Mouse (Mus musculus) CH12.LX (cell line): ENCODE results near the gene Ascl5. TPM values are rescaled to one million over a fixed set of nuclear protein-coding genes. Genes with fewer than 3 reads are reported as not detected.

Source experiments
- DNase-seq: peaks from one replicate; pipeline ENCODE4 v3.0.0-alpha.2; 2013; ENCODE audit errors: extremely low read depth
- H3K27ac ChIP-seq: 2 replicates; pipeline ENCODE4 v1.5.1; 2012; ENCODE audit warnings: low read depth, mild to moderate bottlenecking, control low read depth, moderate library complexity; ENCODE audit not compliant: insufficient read depth
- H3K27me3 ChIP-seq: replicated peaks from 2 replicates; pipeline ENCODE3; 2012; ENCODE audit warnings: inconsistent platforms
- H3K36me3 ChIP-seq, 2 experiments: replicated peaks in 1 of 2; 2 replicates each; pipeline versions ENCODE3 to v1.6.1; 2012; ENCODE audit warnings: inconsistent platforms in 1 of 2, low read length in 1 of 2, mild to moderate bottlenecking in 1 of 2, mixed read lengths in 1 of 2, moderate library complexity in 1 of 2; ENCODE audit not compliant: control insufficient read depth in 1 of 2, insufficient read depth in 1 of 2
- H3K4me1 ChIP-seq, 2 experiments: 2 replicates each; pipeline ENCODE4 v1.6.1; 2012; ENCODE audit warnings: inconsistent platforms in 1 of 2, moderate library complexity in 1 of 2; ENCODE audit not compliant: insufficient read depth in 2 of 2, control insufficient read depth in 1 of 2
- H3K4me2 ChIP-seq: 2 replicates; pipeline ENCODE4 v1.6.1; 2012; ENCODE audit warnings: low read depth, mild to moderate bottlenecking, control low read depth; ENCODE audit not compliant: poor library complexity, insufficient read depth, severe bottlenecking
- H3K4me3 ChIP-seq, 3 experiments: fragments of 150-350 bp in 1 of 3; sonication (generic) in 1 of 3; replicated peaks in 1 of 3; 2 replicates each; pipeline versions ENCODE3 to v1.5.1; 2011 to 2012; ENCODE audit warnings: low read depth in 2 of 3, low read length in 2 of 3, mild to moderate bottlenecking in 2 of 3, moderate library complexity in 2 of 3, control low read depth in 1 of 3, improper control_type of control experiment in 1 of 3, inconsistent platforms in 1 of 3, mixed read lengths in 1 of 3; ENCODE audit not compliant: poor library complexity in 1 of 3
- H3K79me2 ChIP-seq: replicated peaks from 2 replicates; pipeline ENCODE4 v1.6.1; 2012; ENCODE audit warnings: mild to moderate bottlenecking, moderate library complexity; ENCODE audit not compliant: control insufficient read depth, poor library complexity, insufficient read depth, severe bottlenecking; ENCODE audit errors: extremely low read depth
- H3K9ac ChIP-seq: 2 replicates; pipeline ENCODE4 v1.6.1; 2012; ENCODE audit warnings: low read depth, mild to moderate bottlenecking, control low read depth, moderate library complexity; ENCODE audit not compliant: insufficient read depth
- H3K9me3 ChIP-seq: replicated peaks from 2 replicates; pipeline ENCODE3; 2012; ENCODE audit warnings: low read length, inconsistent platforms, mixed read lengths
- CHD1 ChIP-seq: IDR thresholded peaks from 2 replicates; pipeline ENCODE4 v1.6.1; 2012; ENCODE audit warnings: low read depth, low read length, improper control_type of control experiment, inconsistent platforms
- E2F4 ChIP-seq: IDR thresholded peaks from 2 replicates; pipeline ENCODE4 v1.6.1; 2011; ENCODE audit warnings: low read depth, low read length, improper control_type of control experiment; ENCODE audit not compliant: insufficient replicate concordance
- ELF1 ChIP-seq: IDR thresholded peaks from 2 replicates; pipeline ENCODE4 v1.6.1; 2014; ENCODE audit warnings: low read depth, mild to moderate bottlenecking, inconsistent platforms, low read length, improper control_type of control experiment
- EP300 ChIP-seq: IDR thresholded peaks from 2 replicates; pipeline ENCODE4 v1.6.1; 2011; ENCODE audit warnings: low read length, improper control_type of control experiment
- ETS1 ChIP-seq: conservative IDR thresholded peaks from 2 replicates; pipeline ENCODE4 v1.6.1; 2012; ENCODE audit warnings: low read depth, mild to moderate bottlenecking, inconsistent platforms, low read length, improper control_type of control experiment, moderate library complexity
- GABPA ChIP-seq: IDR thresholded peaks from 2 replicates; pipeline ENCODE4 v1.6.1; 2012; ENCODE audit warnings: low read depth, low read length, improper control_type of control experiment, inconsistent platforms; ENCODE audit not compliant: insufficient replicate concordance
- HCFC1 ChIP-seq: IDR thresholded peaks from 2 replicates; pipeline ENCODE4 v1.6.1; 2012; ENCODE audit warnings: low read depth, mild to moderate bottlenecking, inconsistent platforms, low read length, improper control_type of control experiment
- IRF4 ChIP-seq: IDR thresholded peaks from 2 replicates; pipeline ENCODE4 v1.6.1; 2014; ENCODE audit warnings: low read depth, mild to moderate bottlenecking, inconsistent platforms, low read length, improper control_type of control experiment
- JUN ChIP-seq: IDR thresholded peaks from 2 replicates; pipeline ENCODE4 v1.6.1; 2011; ENCODE audit warnings: low read depth, mild to moderate bottlenecking, low read length, improper control_type of control experiment, moderate library complexity; ENCODE audit not compliant: insufficient read depth
- JUND ChIP-seq: conservative IDR thresholded peaks from 2 replicates; pipeline ENCODE4 v1.6.1; 2011; ENCODE audit warnings: low read depth, low read length, improper control_type of control experiment
- KAT2A ChIP-seq: IDR thresholded peaks from 2 replicates; pipeline ENCODE4 v1.6.1; 2012; ENCODE audit warnings: low read length, improper control_type of control experiment, inconsistent platforms; ENCODE audit not compliant: insufficient replicate concordance
- MAFK ChIP-seq: IDR thresholded peaks from 2 replicates; pipeline ENCODE4 v1.6.1; 2011; ENCODE audit warnings: low read length, improper control_type of control experiment; ENCODE audit not compliant: insufficient replicate concordance
- MAX ChIP-seq: IDR thresholded peaks from 2 replicates; pipeline ENCODE4 v1.6.1; 2011; ENCODE audit warnings: low read length, improper control_type of control experiment
- MAZ ChIP-seq: IDR thresholded peaks from 2 replicates; pipeline ENCODE4 v1.6.1; 2012; ENCODE audit warnings: low read depth, mild to moderate bottlenecking, inconsistent platforms, low read length, improper control_type of control experiment, moderate library complexity
- NELFE ChIP-seq: IDR thresholded peaks from 2 replicates; pipeline ENCODE4 v1.6.1; 2011; ENCODE audit warnings: low read depth, low read length, improper control_type of control experiment
- PAX5 ChIP-seq: IDR thresholded peaks from 2 replicates; pipeline ENCODE4 v1.6.1; 2012; ENCODE audit warnings: low read length, inconsistent platforms, mixed read lengths
- POLR2A ChIP-seq: IDR thresholded peaks from 2 replicates; pipeline ENCODE4 v1.6.1; 2011; ENCODE audit warnings: low read depth, mild to moderate bottlenecking, improper control_type of control experiment, low read length
- POLR2AphosphoS2 ChIP-seq: IDR thresholded peaks from 2 replicates; pipeline ENCODE4 v1.6.1; 2011; ENCODE audit warnings: low read depth, low read length, improper control_type of control experiment
- RCOR1 ChIP-seq: conservative IDR thresholded peaks from 2 replicates; pipeline ENCODE4 v1.6.1; 2012; ENCODE audit warnings: low read depth, mild to moderate bottlenecking, inconsistent platforms, low read length, improper control_type of control experiment
- SIN3A ChIP-seq: IDR thresholded peaks from 2 replicates; pipeline ENCODE4 v1.6.1; 2012; ENCODE audit warnings: low read length, improper control_type of control experiment, inconsistent platforms
- TBP ChIP-seq: conservative IDR thresholded peaks from 2 replicates; pipeline ENCODE4 v1.6.1; 2011; ENCODE audit warnings: low read depth, low read length, improper control_type of control experiment
- UBTF ChIP-seq: IDR thresholded peaks from 2 replicates; pipeline ENCODE4 v1.6.1; 2012; ENCODE audit warnings: low read depth, mild to moderate bottlenecking, inconsistent platforms, low read length, improper control_type of control experiment, moderate library complexity
- USF1 ChIP-seq: IDR thresholded peaks from 2 replicates; pipeline ENCODE4 v1.6.1; 2014; ENCODE audit warnings: low read depth, mild to moderate bottlenecking, inconsistent platforms, low read length, improper control_type of control experiment
- ZKSCAN1 ChIP-seq: IDR thresholded peaks from 2 replicates; pipeline ENCODE4 v1.6.1; 2012; ENCODE audit warnings: low read depth, inconsistent platforms, low read length, improper control_type of control experiment, borderline replicate concordance
- dilution Hi-C: fragments of 300-500 bp; cut with MboI; formaldehyde crosslinking; loops from 2 replicates; pipeline ENCODE4 v1.14.3; 2020; ENCODE audit warnings: low sequenced_read_pairs; ENCODE audit not compliant: extremely low pct_unique_long_range_greater_than_20kb, extremely low pct_ligation_motif_present
- in situ Hi-C: fragments of 300-500 bp; cut with MboI; formaldehyde crosslinking; loops from 3 replicates; pipeline ENCODE4 v1.14.3; 2019; ENCODE audit warnings: low sequenced_read_pairs, low pct_ligation_motif_present, low pct_unique_long_range_greater_than_20kb, mixed read lengths
- polyA plus RNA-seq: library from polyadenylated mRNA; unstranded; fragments of >175 nt; gene quantifications from 2 replicates; pipeline ENCODE4 v1.2.1, GENCODE M21; 2012; ENCODE audit warnings: low read depth; ENCODE audit not compliant: insufficient read length
- total RNA-seq, 2 experiments: library from RNA; depleted of rRNA; stranded (reverse); fragments of 300-350 nt in 1 of 2; fragments of >200 nt in 1 of 2; gene quantifications; 2 replicates each; pipeline ENCODE4 v1.2.3; 2012 to 2014

Gene Ascl5
- total and polyA plus RNA-seq, 3 experiments = not detected

DNA sequence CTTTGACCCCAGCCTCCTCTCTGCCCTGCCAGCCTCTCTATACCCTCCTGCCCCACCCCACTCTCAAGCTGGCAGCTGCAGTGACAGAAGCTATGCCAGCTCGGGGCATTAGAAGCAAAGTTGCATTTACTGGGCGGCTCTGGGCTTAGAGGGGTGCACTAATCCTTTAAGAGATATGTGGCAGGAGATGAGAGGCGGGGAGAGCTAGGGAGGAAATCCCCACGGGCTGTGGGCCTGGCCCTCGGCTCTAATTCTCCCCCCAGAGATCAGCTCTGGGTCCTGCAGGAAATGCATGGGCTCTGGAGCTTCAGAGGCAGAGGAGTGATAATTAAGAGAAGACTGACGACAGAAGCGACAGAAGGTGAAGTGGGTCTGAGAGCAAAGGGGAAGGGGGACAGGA lies 17.6 kb upstream of the Ascl5 start:
- no peak for DNase-seq
- TF ChIP-seq POLR2AphosphoS2 (no peak), CHD1 (no peak), ETS1 (no peak), RCOR1 (no peak), MAZ (no peak), ZKSCAN1 (no peak), E2F4 (no peak)
- Histone ChIP-seq H3K27me3 (no peaks in the 10 kb centered on the region), H3K9ac (no peak overlapping the region), H3K4me1 (peaks cover 0 to 18% of the 10 kb centered on the region in 2 experiments; a peak in 2 of 4 replicates), H3K4me3 (no peak overlapping the region), H3K9me3 (no peaks in the 10 kb centered on the region), H3K27ac (no peak overlapping the region), H3K36me3 (peaks cover 31 to 77% of the 10 kb centered on the region in 2 experiments), H3K4me2 (no peak overlapping the region), H3K79me2 (no peaks in the 10 kb centered on the region)
- dilution Hi-C loops = no loop called here
- in situ Hi-C loops = no loop called here

DNA sequence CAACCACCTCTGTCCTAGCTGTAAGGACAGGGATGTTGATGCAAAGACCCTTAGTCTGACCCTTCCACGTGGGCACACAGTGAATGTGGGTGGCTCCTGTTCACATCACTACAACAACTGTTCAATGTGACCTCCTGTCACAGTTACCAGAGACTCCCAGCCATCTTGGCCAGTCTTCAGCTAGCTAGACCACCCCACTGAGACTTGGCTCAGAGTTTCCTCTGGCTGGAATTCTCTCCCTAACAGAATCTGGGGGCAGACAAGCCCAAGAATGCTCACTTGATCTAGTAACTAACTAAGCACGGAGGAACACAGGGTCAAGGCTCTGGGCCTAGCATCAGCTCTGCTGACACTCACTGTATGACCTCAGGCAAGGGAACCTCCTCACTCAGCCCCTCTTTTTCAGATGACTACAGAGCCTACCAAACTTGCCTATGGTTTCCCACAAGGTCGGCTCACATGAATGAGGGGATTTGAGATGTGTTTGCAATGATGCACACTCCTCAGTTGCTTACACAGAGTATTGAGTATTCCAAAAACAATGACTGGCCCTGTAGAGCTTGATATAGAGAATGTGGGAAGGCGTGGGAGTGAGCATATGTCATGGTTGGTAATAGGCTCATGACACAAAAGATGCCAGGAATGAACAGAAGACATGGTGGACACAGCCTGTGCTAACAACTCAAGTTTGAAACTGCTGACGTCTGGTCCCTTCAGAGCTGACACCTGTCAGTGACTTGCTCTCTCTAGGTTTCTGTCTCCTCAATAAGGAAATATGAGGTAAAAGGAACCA lies 11.7 kb upstream of the Ascl5 start:
- Histone ChIP-seq H3K9me3 (no peaks in the 10 kb centered on the region), H3K4me3 (no peak overlapping the region), H3K4me2 (no peak overlapping the region), H3K27ac (no peak overlapping the region), H3K79me2 (no peaks in the 10 kb centered on the region), H3K4me1 (no peaks in the 10 kb centered on the region), H3K27me3 (peaks cover 23% of the 10 kb centered on the region), H3K9ac (no peak overlapping the region), H3K36me3 (peaks cover 9 to 18% of the 10 kb centered on the region in 2 experiments)
- dilution Hi-C loops (no loop called here), in situ Hi-C loops (no loop called here)
- TF ChIP-seq UBTF = no peak
- no peak for TF ChIP-seq RCOR1
- no peak for TF ChIP-seq JUN
- DNase-seq = no peak

DNA sequence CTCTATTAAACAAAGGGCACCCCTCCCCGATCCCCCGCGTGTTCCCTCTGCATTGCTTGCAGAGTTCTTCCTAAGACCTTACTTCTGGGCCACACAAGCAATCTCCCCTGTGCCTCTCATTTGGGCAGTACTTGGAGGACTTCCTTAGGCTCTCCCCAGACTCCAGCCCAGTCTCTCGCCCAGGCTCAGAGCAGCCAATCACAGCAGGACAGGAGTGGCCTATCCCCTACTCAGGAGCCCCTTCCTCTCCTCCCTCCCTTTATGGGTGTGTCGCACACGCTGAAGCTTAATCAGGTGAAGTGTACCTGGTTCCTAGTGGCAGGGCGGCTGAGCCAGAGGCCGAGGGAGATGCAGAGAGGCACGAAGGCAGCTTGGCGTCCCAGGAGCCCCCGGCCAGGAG lies 10.2 kb upstream of the Ascl5 start:
- Histone ChIP-seq H3K4me3 (no peak overlapping the region), H3K79me2 (no peaks in the 10 kb centered on the region), H3K4me2 (no peak overlapping the region), H3K9ac (no peak overlapping the region), H3K27me3 (peaks cover 31% of the 10 kb centered on the region), H3K4me1 (no peaks in the 10 kb centered on the region), H3K27ac (no peak overlapping the region), H3K9me3 (no peaks in the 10 kb centered on the region), H3K36me3 (peaks cover 0 to 3% of the 10 kb centered on the region in 2 experiments)
- in situ Hi-C loops = loop anchor here (10.0 kb wide), 2 partner anchors 76 to 174 kb away; partner anchors contain the start of gene Mroh3
- TF ChIP-seq NELFE = no peak
- TF ChIP-seq SIN3A = no peak
- no peak for TF ChIP-seq MAFK
- TF ChIP-seq ETS1 = no peak
- no peak for TF ChIP-seq PAX5
- no peak for TF ChIP-seq KAT2A
- TF ChIP-seq USF1 = no peak
- no peak for TF ChIP-seq CHD1
- no peak for TF ChIP-seq GABPA
- TF ChIP-seq EP300 = no peak
- TF ChIP-seq POLR2A = no peak
- no peak for TF ChIP-seq HCFC1
- no peak for TF ChIP-seq JUND
- no peak for TF ChIP-seq MAX
- TF ChIP-seq RCOR1 = no peak
- TF ChIP-seq ELF1 = no peak
- no peak for TF ChIP-seq IRF4
- no peak for TF ChIP-seq TBP
- TF ChIP-seq JUN = no peak
- no peak for TF ChIP-seq MAZ
- dilution Hi-C loops = no loop called here
- DNase-seq = no peak
